Mouse (Mus musculus) left cerebral cortex, adult 11 months (tissue): ENCODE results near the gene Gjb3.

ENCODE experiments used
- DNase-seq: peaks from one replicate; pipeline ENCODE4 v3.0.0; 2022; ENCODE audit warnings: low spot score

Gene Gjb3

DNA sequence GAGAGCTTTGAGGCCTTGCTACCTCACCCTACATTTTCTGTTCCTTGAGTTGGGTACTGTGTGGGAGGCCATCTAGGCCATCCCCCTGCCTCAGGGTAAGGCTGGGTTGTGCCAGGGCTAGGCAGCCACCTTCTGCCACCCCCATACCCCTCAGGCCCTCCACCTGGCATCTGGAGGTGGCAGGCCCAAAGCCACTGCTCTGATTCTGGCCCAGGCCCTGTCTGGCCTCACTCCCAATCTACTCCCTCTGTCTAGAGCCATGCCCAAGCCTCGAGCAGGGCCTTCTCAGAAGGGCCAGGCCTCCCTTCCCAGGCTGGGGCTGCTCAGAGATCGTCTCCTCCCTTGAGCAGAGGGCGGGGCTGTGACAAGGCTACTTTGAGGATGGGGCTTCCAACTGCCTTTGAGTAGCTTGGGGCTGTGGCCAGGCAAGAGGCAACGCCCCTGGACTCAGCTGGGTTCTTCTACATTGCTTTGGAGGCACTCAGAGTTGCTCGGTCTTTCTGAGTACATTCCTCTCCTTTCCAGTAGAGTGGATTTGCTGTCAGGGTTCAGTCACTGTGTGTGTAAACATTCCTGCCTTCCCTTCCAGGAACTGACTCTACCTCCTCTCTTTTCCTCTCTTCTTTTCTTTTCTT is 4.3 kb upstream of the Gjb3 start:
- DNase-seq = no peak

GRCm38 (mm10) chr4:127331171-127331570 is 527 bp upstream of the Gjb3 start:
- DNase-seq = no peak

- DNase-seq = no peak
Measured at GRCm38 (mm10) chr4:127329751-127330150, 893 bp downstream of the Gjb3 start.

- no peak for DNase-seq
Measured at GRCm38 (mm10) chr4:127329046-127329445, 1.6 kb downstream of the Gjb3 start.

DNA sequence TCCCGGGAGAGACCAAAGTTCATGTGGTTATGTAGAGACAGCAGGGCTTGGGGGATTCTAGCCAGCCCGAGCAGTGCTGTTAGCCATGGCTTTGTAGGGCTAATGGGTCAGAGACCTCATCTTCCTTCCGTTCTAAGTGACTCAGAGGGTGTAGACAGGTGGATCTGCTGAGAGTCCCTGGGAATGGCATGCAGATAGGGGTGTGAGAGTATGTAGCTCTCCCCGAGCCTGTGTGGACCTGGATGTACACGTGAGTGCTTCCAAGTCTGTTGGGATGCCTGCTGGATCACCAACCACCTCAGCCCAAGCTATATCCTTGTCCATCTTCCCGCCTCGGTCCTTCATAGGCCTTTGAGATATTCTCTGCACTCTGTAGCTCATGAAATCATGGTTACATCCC is 2.3 kb downstream of the Gjb3 start:
- no peak for DNase-seq

DNA sequence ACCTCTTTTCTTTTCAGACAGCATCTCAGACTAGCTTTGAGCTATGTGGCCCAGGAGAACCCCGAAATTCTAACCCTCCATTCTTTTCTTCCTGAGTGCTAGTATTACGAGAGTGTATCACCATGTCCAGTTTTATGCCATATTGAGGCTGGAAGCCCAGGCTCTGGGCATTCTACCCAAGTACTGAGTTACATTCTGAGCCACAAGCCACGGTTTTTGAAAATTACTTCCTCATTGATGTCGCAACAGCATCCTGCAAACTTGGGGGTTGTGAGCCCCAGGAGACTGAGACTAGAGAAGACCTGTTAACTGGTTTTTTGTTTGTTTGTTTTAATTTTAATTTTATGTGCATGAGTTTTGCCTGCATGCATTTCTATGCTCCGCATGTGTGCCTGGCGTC is 2.9 kb downstream of the Gjb3 start:
- no peak for DNase-seq

DNA sequence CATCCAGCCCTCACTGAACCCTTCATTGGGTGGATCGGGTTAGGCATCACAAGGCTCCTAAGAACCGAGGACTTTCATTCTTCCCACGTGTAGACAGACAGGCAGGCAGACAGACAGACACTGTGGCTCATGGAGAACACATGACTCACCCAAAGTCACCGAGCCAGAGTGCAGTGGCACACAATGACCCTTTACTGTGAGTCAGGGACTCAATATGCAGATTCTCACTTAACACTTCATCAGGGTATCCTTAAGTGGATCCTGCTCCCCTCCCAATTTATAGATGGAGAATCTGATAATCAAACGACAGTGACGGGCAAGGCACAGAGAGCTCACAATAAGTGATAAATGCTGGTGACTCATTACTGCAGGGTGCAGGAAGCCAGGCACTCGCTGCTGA is 3.4 kb downstream of the Gjb3 start:
- DNase-seq = no peak

- DNase-seq = no peak
Measured at GRCm38 (mm10) chr4:127325276-127325675, 5.4 kb downstream of the Gjb3 start.

DNA sequence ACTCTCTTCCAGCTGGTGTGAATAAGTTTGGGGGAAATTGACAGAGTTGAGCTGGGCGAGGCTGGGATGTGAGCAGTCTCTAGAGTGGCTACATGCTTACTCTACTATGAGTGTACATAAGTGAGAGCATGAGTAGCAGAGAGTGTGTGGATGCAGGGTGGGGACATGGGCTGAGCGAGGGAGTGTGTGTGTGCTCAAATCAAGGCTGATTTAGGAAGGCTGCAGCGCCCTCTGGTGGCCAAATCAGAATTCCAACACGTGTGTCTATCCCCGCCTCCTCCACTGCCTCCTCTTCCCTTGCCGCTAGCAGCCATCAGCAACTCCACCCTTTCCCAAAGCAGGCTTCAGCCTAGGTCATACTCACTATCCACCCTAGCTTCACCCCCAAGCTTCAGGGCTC is 5.9 kb downstream of the Gjb3 start:
- peak; percentile 58 for DNase-seq

- DNase-seq = no peak
Measured at GRCm38 (mm10) chr4:127324296-127324695, 6.3 kb downstream of the Gjb3 start.

- no peak for DNase-seq
Measured at GRCm38 (mm10) chr4:127323651-127324050, 7.0 kb downstream of the Gjb3 start.

GRCm38 (mm10) chr4:127319613-127320012 is 11.0 kb downstream of the Gjb3 start:
- peak; percentile 47 for DNase-seq

- no peak for DNase-seq
Measured at GRCm38 (mm10) chr4:127317143-127317542, 13.5 kb downstream of the Gjb3 start.

- DNase-seq = no peak
Measured at GRCm38 (mm10) chr4:127315753-127316152, 14.9 kb downstream of the Gjb3 start.

DNA sequence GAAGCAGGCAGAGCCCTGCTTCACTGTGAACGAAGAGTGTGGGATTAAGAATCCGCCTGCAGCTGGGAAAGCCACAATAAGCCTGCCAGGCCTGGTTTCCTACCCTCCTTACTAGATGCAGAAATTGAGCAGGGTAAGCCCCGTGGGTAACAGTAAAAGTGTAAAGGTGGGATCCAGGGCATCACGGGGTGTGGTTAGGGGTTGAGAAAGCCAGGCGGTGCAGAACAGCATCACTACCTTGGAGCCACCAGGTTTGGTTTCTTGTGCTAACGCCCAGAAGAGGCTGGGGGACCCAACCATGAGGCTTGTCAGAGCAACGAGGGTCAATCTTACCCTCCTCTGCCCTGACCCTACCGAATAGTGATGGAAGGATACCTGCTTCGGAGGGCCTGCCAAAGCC is 16.1 kb downstream of the Gjb3 start:
- DNase-seq = no peak

GRCm38 (mm10) chr4:127313861-127314260 is 16.8 kb downstream of the Gjb3 start, which contains the start of gene Gja4:
Gja4 (minus strand) TSS chr4:127314039.
- peak; percentile 17 for DNase-seq

DNA sequence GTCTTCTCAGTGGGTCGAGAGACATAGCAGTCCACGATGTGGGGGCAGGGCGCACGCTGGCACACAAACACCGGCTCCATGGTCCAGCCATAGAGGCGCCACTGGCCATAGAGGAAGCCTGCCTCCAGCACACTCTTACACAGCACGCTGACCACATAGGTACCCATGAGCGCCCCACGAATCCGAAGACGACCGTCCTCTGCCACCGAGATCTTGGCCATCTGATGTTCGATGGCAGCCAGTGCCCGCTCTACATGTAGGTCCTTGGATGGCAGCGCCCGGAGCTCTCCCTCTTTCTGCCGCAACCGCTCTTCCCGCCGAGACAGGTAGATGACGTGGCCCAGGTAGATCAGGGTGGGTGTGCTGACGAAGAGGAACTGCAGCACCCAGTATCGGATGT is 18.3 kb downstream of the Gjb3 start:
- DNase-seq = no peak

- no peak for DNase-seq
Measured at GRCm38 (mm10) chr4:127311561-127311960, 19.1 kb downstream of the Gjb3 start.

DNA sequence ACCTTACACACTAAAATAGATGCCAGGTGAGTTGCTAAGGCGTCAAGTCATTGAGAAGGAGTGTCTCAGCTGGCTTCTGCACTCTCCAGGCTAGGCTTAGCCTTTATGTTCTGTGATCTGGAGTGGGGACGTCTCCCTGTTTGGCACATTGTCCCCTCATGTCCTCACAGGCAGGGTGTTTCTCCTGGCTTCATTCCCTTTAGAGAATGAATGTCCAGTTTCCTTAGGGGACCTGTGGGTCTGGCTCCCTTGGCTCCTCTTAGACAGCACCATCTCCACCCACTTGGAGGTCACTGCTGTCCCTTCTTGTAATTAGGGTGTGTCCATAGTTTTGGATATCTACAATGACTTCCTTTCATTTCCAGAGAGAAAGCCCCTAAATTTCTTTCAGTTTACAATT is 23.7 kb downstream of the Gjb3 start:
- no peak for DNase-seq

DNA sequence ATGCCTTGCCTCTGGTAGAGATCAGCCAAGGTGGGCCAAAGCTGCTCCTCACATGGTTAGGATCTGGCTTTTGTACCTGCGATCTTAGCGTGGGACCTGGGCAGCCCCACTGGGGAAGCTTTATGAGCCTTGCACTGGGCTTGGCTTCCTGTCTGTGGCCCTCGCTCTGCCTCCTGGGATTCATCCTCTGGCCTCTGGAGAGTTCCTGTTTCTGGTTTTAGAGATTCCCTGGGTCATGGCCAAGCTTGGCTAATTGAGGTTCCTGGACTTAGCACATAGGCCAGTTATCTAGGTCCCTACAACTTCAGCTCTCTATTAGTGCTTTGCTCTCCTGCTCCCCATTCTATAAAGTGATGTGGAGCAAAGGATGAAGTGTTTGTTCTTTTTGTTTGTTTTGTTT is 26.8 kb downstream of the Gjb3 start:
- no peak for DNase-seq

GRCm38 (mm10) chr4:127300503-127300902 is 30.1 kb downstream of the Gjb3 start:
- DNase-seq = no peak

- no peak for DNase-seq
Measured at GRCm38 (mm10) chr4:127292631-127293030, 38.0 kb downstream of the Gjb3 start.

DNA sequence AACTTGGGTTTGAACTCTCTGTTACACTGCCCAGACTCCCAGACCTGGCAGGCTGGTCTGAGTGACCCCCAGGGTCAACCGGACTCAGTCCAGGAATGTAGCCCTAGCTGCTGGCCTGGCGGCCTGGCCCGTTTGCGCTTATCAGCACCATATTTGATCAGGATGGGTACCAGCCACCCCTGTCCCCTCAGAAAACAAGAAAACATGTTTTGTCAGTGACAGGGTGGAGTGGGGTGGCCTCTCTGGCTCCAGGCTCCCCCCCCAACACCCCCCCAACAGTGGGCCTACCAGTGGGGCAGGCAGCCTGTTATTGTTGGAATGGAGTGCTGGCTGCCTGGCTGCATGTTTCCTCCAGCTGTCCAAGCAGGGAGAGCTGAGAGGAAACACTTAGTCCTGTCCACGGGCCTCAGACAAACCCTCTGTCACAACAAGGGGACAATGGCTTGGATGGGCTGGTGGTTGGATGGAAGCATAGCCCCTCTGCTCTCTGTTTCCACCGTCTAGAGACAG is 41.5 kb downstream of the Gjb3 start:
- DNase-seq = no peak

- DNase-seq = no peak
Measured at GRCm38 (mm10) chr4:127286907-127287306, 43.7 kb downstream of the Gjb3 start.
